Mouse (Mus musculus) midbrain, embryonic 13.5 days (tissue): ENCODE results near the gene Smad1. TPM values are rescaled to one million over a fixed set of nuclear protein-coding genes. Genes with fewer than 3 reads are reported as not detected.

Experiments used
- polyA plus RNA-seq: library from polyadenylated mRNA; unstranded; fragments of >200 nt; fragmentation: Nextera tagmentation; extraction: Ambion mirVana; gene quantifications from 2 replicates; pipeline ENCODE4 v1.2.1, GENCODE M21; 2015

The Smad1 gene
- polyA plus RNA-seq, 1 experiment from 2014 or later: 64.6 TPM

Other genes starting within 250 kb of the Smad1 start
- not detected in 2 replicates for gene 1700011L22Rik, start 150.9 kb downstream of the Smad1 start, polyA plus RNA-seq
- 17.2 and 18.1 TPM in 2 replicates for gene Mmaa, start 104.6 kb downstream of the Smad1 start, polyA plus RNA-seq
- 10.5 and 11.0 TPM in 2 replicates for gene Otud4, start 240.1 kb upstream of the Smad1 start, polyA plus RNA-seq